Mouse (Mus musculus) E14TG2a.4 (cell line): Measurements from ENCODE around the gene Prrt1.

ENCODE experiments used
- H3K27me3 ChIP-seq: 2 replicates; pipeline ENCODE4 v1.6.1; 2014; ENCODE audit warnings: low read length, control low read depth; ENCODE audit not compliant: insufficient read depth
- H3K36me3 ChIP-seq: 2 replicates; pipeline ENCODE4 v1.6.1; 2014; ENCODE audit warnings: low read length, control low read depth; ENCODE audit not compliant: insufficient read depth
- H3K4me1 ChIP-seq: replicated peaks from 2 replicates; pipeline ENCODE4 v1.6.1; 2014; ENCODE audit warnings: low read depth, low read length, control low read depth
- H3K4me3 ChIP-seq: replicated peaks from 2 replicates; pipeline ENCODE4 v1.5.1; 2014; ENCODE audit warnings: mild to moderate bottlenecking, low read length
- H3K9me3 ChIP-seq: 2 replicates; pipeline ENCODE4 v1.6.1; 2014; ENCODE audit warnings: low read length, control low read depth
- CTCF ChIP-seq: conservative IDR thresholded peaks from 2 replicates; pipeline ENCODE4 v1.5.1; 2014; ENCODE audit warnings: low read length
- NANOG ChIP-seq: IDR thresholded peaks from 2 replicates; pipeline ENCODE4 v1.6.1; 2014; ENCODE audit warnings: borderline replicate concordance, low read length, mixed read lengths
- POU5F1 ChIP-seq: IDR thresholded peaks from 2 replicates; pipeline ENCODE4 v1.6.1; 2014; ENCODE audit warnings: low read length, borderline replicate concordance

Prrt1 gene

GRCm38 (mm10) chr17:34648141-34648890 lies 19.0 kb downstream of the Prrt1 start:
- TF ChIP-seq CTCF (no peak), NANOG (no peak), POU5F1 (no peak)
- H3K4me3 ChIP-seq = peak overlapping the region; percentile 100
- no peaks in the 10 kb centered on the region for H3K27me3 ChIP-seq
- H3K36me3 ChIP-seq = peaks cover 58% of the 10 kb centered on the region
- H3K4me1 ChIP-seq = peaks cover 67% of the 10 kb centered on the region
- no peaks in the 10 kb centered on the region for H3K9me3 ChIP-seq

DNA sequence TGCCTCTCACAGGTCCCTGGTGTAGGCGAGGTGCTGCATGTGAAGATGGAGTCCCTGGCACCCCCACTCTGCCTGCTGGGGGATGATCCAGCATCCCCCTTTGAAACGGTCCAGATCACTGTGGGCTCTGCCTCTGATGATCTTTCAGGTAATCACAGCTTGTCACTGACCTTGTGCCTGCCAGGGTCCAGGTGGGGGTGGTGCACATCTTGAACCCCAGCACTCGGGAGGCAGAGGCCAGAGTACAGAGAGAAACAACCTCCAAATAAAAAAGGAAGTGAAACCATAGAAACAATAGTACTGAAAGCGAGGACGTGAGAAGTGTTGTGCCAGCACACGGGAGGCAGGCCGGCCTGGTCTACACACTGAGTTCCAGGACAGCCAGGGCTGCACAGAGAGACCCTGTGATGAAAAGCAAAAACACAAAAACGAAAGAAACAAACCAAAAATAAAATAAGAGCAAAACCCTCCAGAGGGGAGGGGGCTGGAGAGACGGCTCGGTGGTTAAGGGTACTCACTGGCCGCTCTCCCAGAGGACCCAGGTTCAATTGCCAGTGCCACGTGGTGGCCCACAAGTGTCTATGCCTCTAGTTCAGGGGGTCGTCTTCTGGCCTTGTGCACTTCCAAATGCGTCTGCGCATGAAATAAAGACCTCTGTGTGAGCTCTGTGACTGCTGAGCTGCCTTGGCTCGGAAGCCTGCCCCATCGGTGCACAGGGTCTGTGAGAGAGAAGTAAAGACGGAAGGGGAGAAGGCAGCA lies 20.0 kb downstream of the Prrt1 start:
- Histone ChIP-seq H3K4me1 (peaks cover 70% of the 10 kb centered on the region), H3K9me3 (no peaks in the 10 kb centered on the region), H3K36me3 (peaks cover 68% of the 10 kb centered on the region), H3K4me3 (no peak overlapping the region), H3K27me3 (no peaks in the 10 kb centered on the region)
- no peak for TF ChIP-seq POU5F1

GRCm38 (mm10) chr17:34650781-34651180 lies 21.4 kb downstream of the Prrt1 start:
- Histone ChIP-seq H3K27me3 (no peaks in the 10 kb centered on the region), H3K9me3 (no peaks in the 10 kb centered on the region), H3K4me3 (no peak overlapping the region), H3K4me1 (peaks cover 71% of the 10 kb centered on the region), H3K36me3 (peaks cover 78% of the 10 kb centered on the region)
- TF ChIP-seq POU5F1 = no peak
- no peak for TF ChIP-seq CTCF
- TF ChIP-seq NANOG = no peak

DNA sequence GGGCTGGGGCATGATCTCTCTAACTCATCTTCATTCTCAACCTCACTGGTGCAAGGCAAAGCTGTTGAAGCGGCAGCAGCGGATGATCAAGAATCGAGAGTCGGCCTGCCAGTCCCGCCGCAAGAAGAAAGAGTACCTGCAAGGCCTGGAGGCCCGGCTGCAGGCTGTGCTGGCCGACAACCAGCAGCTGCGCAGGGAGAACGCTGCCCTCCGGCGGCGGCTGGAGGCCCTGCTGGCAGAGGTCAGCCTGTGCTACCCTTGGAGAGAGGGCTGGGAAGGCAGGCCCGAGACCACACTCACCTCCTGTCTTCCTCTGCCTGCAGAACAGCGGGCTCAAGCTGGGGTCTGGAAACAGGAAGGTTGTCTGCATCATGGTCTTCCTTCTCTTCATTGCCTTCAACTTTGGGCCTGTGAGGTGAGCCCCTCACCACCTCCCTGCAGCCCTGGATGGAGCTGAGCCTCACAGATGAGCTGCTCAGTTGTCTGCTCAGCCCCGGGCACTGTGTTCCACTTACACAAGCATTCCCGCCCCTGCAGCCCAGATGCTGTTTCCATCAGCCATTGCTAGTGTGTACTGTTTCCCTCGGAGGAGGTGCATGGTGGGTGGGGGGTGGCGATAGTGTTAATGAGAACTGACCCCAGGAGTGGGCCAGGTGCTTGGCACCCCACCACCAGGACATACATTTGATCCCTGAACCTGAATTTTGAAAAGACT lies 22.3 kb downstream of the Prrt1 start:
- peaks cover 71% of the 10 kb centered on the region for H3K4me1 ChIP-seq
- no peak overlapping the region for H3K4me3 ChIP-seq
- H3K9me3 ChIP-seq = no peaks in the 10 kb centered on the region
- no peak for TF ChIP-seq NANOG
- 0 out of 2 replicates have a peak, but pooled peaks have one; percentile 2 for TF ChIP-seq CTCF
- no peak for TF ChIP-seq POU5F1
- H3K36me3 ChIP-seq = peaks cover 82% of the 10 kb centered on the region
- no peaks in the 10 kb centered on the region for H3K27me3 ChIP-seq

GRCm38 (mm10) chr17:34652546-34652945 lies 23.2 kb downstream of the Prrt1 start:
- TF ChIP-seq CTCF (no peak), POU5F1 (no peak), NANOG (no peak)
- Histone ChIP-seq H3K9me3 (no peaks in the 10 kb centered on the region), H3K4me3 (no peak overlapping the region), H3K36me3 (peaks cover 82% of the 10 kb centered on the region), H3K4me1 (peaks cover 76% of the 10 kb centered on the region), H3K27me3 (no peaks in the 10 kb centered on the region)

DNA sequence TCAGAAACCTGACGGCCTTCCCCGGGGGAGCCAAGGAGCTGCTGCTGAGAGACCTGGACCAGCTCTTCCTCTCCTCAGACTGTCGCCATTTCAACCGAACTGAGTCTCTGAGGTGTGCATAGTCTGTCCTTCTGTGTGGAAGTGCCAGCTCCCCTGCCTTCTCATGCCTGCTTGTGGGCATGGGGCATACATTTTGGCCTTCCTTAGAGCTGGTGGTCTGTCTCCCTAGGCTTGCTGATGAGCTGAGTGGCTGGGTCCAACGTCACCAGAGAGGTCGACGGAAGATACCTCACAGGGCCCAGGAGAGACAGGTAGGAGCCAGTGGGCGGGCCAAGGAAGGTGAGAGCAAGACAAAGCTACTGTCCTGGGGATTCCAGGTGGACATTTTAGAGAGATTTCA lies 23.7 kb downstream of the Prrt1 start:
- H3K27me3 ChIP-seq = no peaks in the 10 kb centered on the region
- TF ChIP-seq NANOG (no peak), POU5F1 (no peak), CTCF (no peak)

GRCm38 (mm10) chr17:34653746-34654285 lies 24.5 kb downstream of the Prrt1 start:
- Histone ChIP-seq H3K4me3 (no peak overlapping the region), H3K27me3 (peaks cover 4% of the 10 kb centered on the region), H3K4me1 (peaks cover 63% of the 10 kb centered on the region), H3K36me3 (peaks cover 73% of the 10 kb centered on the region), H3K9me3 (no peaks in the 10 kb centered on the region)
- TF ChIP-seq CTCF (peak; percentile 91), NANOG (no peak)

More for the DNA sequence above, 23.7 kb downstream of the Prrt1 start:
- Histone ChIP-seq H3K4me1 (peaks cover 72% of the 10 kb centered on the region), H3K36me3 (peaks cover 81% of the 10 kb centered on the region), H3K4me3 (no peak overlapping the region), H3K9me3 (no peaks in the 10 kb centered on the region)

GRCm38 (mm10) chr17:34654392-34654791 lies 25.1 kb downstream of the Prrt1 start:
- Histone ChIP-seq H3K9me3 (no peaks in the 10 kb centered on the region), H3K4me3 (no peak overlapping the region), H3K27me3 (peaks cover 9% of the 10 kb centered on the region), H3K4me1 (peaks cover 59% of the 10 kb centered on the region), H3K36me3 (peaks cover 67% of the 10 kb centered on the region)
- TF ChIP-seq CTCF = no peak
